8 mouse cellular contexts compared by ENCODE assay signal in the genomic region with DNA sequence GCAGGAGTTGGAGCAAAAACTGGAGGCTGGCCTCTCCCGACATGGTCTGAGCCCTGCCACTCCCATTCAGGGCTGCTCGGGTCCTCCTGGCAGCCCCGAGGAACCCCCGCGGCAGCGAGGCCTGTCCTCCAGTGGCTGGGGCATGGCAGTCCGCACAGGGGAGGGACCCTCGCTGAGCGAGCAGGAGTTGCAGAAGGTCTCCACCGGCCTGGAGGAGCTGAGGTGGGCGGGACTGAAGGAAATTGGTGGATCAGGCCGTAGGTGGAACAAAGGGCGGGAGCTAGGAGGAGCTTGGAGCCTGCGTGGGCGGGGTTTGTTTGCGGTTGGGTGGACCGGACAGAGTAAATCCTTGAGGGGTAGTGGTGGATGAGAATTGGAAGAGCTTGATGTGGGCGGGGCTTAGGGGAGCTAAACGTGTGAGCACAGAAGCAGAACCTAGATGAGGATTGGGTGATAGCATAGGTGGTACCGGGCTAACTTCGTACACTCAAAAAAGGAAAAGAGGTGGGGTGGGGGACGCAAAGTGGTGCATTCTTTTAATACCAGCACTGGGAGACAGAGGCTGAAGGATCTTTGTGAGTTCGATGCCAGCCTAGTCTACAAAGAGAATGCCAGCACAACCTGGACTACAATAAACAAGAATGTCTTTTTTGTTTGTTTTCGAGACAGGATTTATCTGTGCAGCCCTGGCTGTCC. TPM values are rescaled to one million over a fixed set of nuclear protein-coding genes. Genes with fewer than 3 reads are reported as not detected.
DNase-seq lines count a peak whose midpoint lies in the region; ATAC-seq and TF ChIP-seq lines count a peak whose summit lies in the region.

No protein-coding gene starts in this region.

- no peaks in the 10 kb centered on the region for H3K9me3 ChIP-seq in erythroblast, embryonic 14.5 days (ENCODE audit: control insufficient read depth, low read length)
- H3K9me3 ChIP-seq in heart, embryonic 10.5 days = no peaks in the 10 kb centered on the region
- no peaks in the 10 kb centered on the region for H3K9me3 ChIP-seq in kidney, embryonic 14.5 days (ENCODE audit: control insufficient read depth, low read length)
- H3K9me3 ChIP-seq in limb, embryonic 15.5 days = no peaks in the 10 kb centered on the region
- H3K9me3 ChIP-seq in midbrain, postnatal 0 days (ENCODE audit: low read length) = no peaks in the 10 kb centered on the region

- ATAC-seq in kidney, embryonic 14.5 days (ENCODE audit: low FRiP score, low TSS enrichment) = peak; percentile 92
- peak; percentile 93 for ATAC-seq in limb, embryonic 15.5 days (ENCODE audit: insufficient number of reproducible peaks, low FRiP score, low TSS enrichment, low read depth)
- peak; percentile 74 for ATAC-seq in midbrain, postnatal 0 days (ENCODE audit: low FRiP score)

- peak overlapping the region; percentile 74; the same call in 1 of the 2 replicates for H3K27ac ChIP-seq in heart, embryonic 10.5 days
- H3K27ac ChIP-seq in kidney, embryonic 14.5 days (ENCODE audit: low read depth, low read length) = peak overlapping the region; percentile 56; the same call in 1 of the 2 replicates
- H3K27ac ChIP-seq in limb, embryonic 15.5 days = peak overlapping the region; percentile 83
- no peak overlapping the region for H3K27ac ChIP-seq in midbrain, postnatal 0 days (ENCODE audit: low read depth, low read length)

- peak overlapping the region; percentile 98 for H3K4me2 ChIP-seq in kidney, embryonic 14.5 days (replicated peaks; ENCODE audit: low read depth, low read length)
- H3K4me2 ChIP-seq in limb, embryonic 15.5 days = peak overlapping the region; percentile 94
- H3K4me2 ChIP-seq in midbrain, postnatal 0 days (ENCODE audit: low read depth, low read length, poor library complexity, severe bottlenecking) = peak overlapping the region; percentile 69

- no peak for TF ChIP-seq CTCF in midbrain, postnatal 0 days (IDR thresholded peaks at IDR 0.05)

- H3K9ac ChIP-seq in kidney, embryonic 14.5 days (ENCODE audit: low read depth, low read length) = peak overlapping the region; percentile 68
- peak overlapping the region; percentile 46 for H3K9ac ChIP-seq in limb, embryonic 15.5 days
- H3K9ac ChIP-seq in midbrain, postnatal 0 days (replicated peaks; ENCODE audit: low read length, poor library complexity, severe bottlenecking) = peak overlapping the region; percentile 55

- DNase-seq in CD4-positive helper T cell, adult 2 months (ENCODE audit: low read depth, low spot score) = peak; percentile 73
- peak; percentile 66 for DNase-seq in brain, embryonic 18.5 days (ENCODE audit: low read depth, low spot score)
- DNase-seq in heart, embryonic 10.5 days (ENCODE audit: low spot score) = peak; percentile 97
- peak; percentile 94 for DNase-seq in midbrain, postnatal 0 days (ENCODE audit: low spot score)
- DNase-seq in spleen, postnatal 14 days (ENCODE audit: low spot score in 2 of 2) = peak; percentile 54 to 55

- peak overlapping the region; percentile 66 for H3K4me3 ChIP-seq in erythroblast, embryonic 14.5 days (replicated peaks)
- H3K4me3 ChIP-seq in heart, embryonic 10.5 days = peak overlapping the region; percentile 56
- peak overlapping the region; percentile 52 for H3K4me3 ChIP-seq in kidney, embryonic 14.5 days (ENCODE audit: low read length)
- H3K4me3 ChIP-seq in limb, embryonic 15.5 days = peak overlapping the region; percentile 54
- H3K4me3 ChIP-seq in midbrain, postnatal 0 days (ENCODE audit: low read depth, low read length) = peak overlapping the region; percentile 42

- H3K27me3 ChIP-seq in erythroblast, embryonic 14.5 days (ENCODE audit: control insufficient read depth) = peaks cover 51% of the 10 kb centered on the region
- peaks cover 49% of the 10 kb centered on the region for H3K27me3 ChIP-seq in heart, embryonic 10.5 days (ENCODE audit: insufficient read depth, poor library complexity, severe bottlenecking)
- peaks cover 18% of the 10 kb centered on the region for H3K27me3 ChIP-seq in kidney, embryonic 14.5 days (ENCODE audit: control insufficient read depth, insufficient read depth, low read length)
- H3K27me3 ChIP-seq in limb, embryonic 15.5 days = peaks cover 31% of the 10 kb centered on the region
- H3K27me3 ChIP-seq in midbrain, postnatal 0 days (ENCODE audit: insufficient read depth, low read length) = peaks cover 15% of the 10 kb centered on the region

- H3K36me3 ChIP-seq in erythroblast, embryonic 14.5 days (ENCODE audit: control insufficient read depth) = no peaks in the 10 kb centered on the region
- no peaks in the 10 kb centered on the region for H3K36me3 ChIP-seq in heart, embryonic 10.5 days
- no peaks in the 10 kb centered on the region for H3K36me3 ChIP-seq in kidney, embryonic 14.5 days (ENCODE audit: control insufficient read depth, insufficient read depth, low read length)
- H3K36me3 ChIP-seq in limb, embryonic 15.5 days = no peaks in the 10 kb centered on the region
- no peaks in the 10 kb centered on the region for H3K36me3 ChIP-seq in midbrain, postnatal 0 days (ENCODE audit: insufficient read depth, low read length)

- peaks cover 24% of the 10 kb centered on the region for H3K4me1 ChIP-seq in erythroblast, embryonic 14.5 days (ENCODE audit: control insufficient read depth)
- peaks cover 23% of the 10 kb centered on the region for H3K4me1 ChIP-seq in heart, embryonic 10.5 days
- peaks cover 8% of the 10 kb centered on the region for H3K4me1 ChIP-seq in kidney, embryonic 14.5 days (ENCODE audit: control insufficient read depth, insufficient read depth, low read length)
- H3K4me1 ChIP-seq in limb, embryonic 15.5 days = peaks cover 21% of the 10 kb centered on the region
- no peaks in the 10 kb centered on the region for H3K4me1 ChIP-seq in midbrain, postnatal 0 days (ENCODE audit: insufficient read depth, low read length)

- WGBS in heart, embryonic 10.5 days = 6% methylated on average over 24 of the region's 24 CpGs
- WGBS in kidney, embryonic 14.5 days = 7% methylated on average over 24 of the region's 24 CpGs
- WGBS in limb, embryonic 15.5 days = 6% methylated on average over 24 of the region's 24 CpGs
- 6% methylated on average over 24 of the region's 24 CpGs for WGBS in midbrain, postnatal 0 days

RNA-seq across cellular contexts. Expression of gene Tsks, which starts 9.8 kb away (rescaled TPM):
- polyA plus RNA-seq in erythroblast, embryonic 14.5 days (2012) = not detected in 2 replicates
- 0.25 TPM in 1 of 2 replicates, not detected in the other for polyA plus RNA-seq in heart, embryonic 10.5 days (2016; fragmentation: Nextera tagmentation; extraction: Ambion mirVana)
- polyA plus RNA-seq in kidney, embryonic 14.5 days (2014; fragmentation: Nextera tagmentation; extraction: Ambion mirVana) = 0.37 TPM in 1 of 2 replicates, not detected in the other
- polyA plus RNA-seq in limb, embryonic 15.5 days (2015; fragmentation: Nextera tagmentation; extraction: Ambion mirVana) = 0.17 TPM in 1 of 2 replicates, not detected in the other
- total RNA-seq in midbrain, postnatal 0 days (2014; rRNA removed) = not detected in 2 replicates
- polyA plus RNA-seq in midbrain, postnatal 0 days (2015; fragmentation: Nextera tagmentation; extraction: Ambion mirVana) = 0.12 and 0.17 TPM in 2 replicates

RNA-seq across cellular contexts. Expression of gene Cpt1c, which starts 21.9 kb away (rescaled TPM):
- polyA plus RNA-seq in erythroblast, embryonic 14.5 days (2012) = 0.05 and 0.07 TPM in 2 replicates
- 11.7 and 19.1 TPM in 2 replicates for polyA plus RNA-seq in heart, embryonic 10.5 days (2016; fragmentation: Nextera tagmentation; extraction: Ambion mirVana)
- polyA plus RNA-seq in kidney, embryonic 14.5 days (2014; fragmentation: Nextera tagmentation; extraction: Ambion mirVana) = 13.7 and 19.2 TPM in 2 replicates
- polyA plus RNA-seq in limb, embryonic 15.5 days (2015; fragmentation: Nextera tagmentation; extraction: Ambion mirVana) = 27.9 and 28.3 TPM in 2 replicates
- total RNA-seq in midbrain, postnatal 0 days (2014; rRNA removed) = 88.1 and 90.1 TPM in 2 replicates
- 54.0 and 56.9 TPM in 2 replicates for polyA plus RNA-seq in midbrain, postnatal 0 days (2015; fragmentation: Nextera tagmentation; extraction: Ambion mirVana)

RNA-seq across cellular contexts. Expression of gene Ap2a1, which starts 23.5 kb away (rescaled TPM):
- polyA plus RNA-seq in erythroblast, embryonic 14.5 days (2012) = 48.1 and 53.1 TPM in 2 replicates
- 73.9 and 82.1 TPM in 2 replicates for polyA plus RNA-seq in heart, embryonic 10.5 days (2016; fragmentation: Nextera tagmentation; extraction: Ambion mirVana)
- 80.5 and 88.5 TPM in 2 replicates for polyA plus RNA-seq in kidney, embryonic 14.5 days (2014; fragmentation: Nextera tagmentation; extraction: Ambion mirVana)
- 68.8 and 71.9 TPM in 2 replicates for polyA plus RNA-seq in limb, embryonic 15.5 days (2015; fragmentation: Nextera tagmentation; extraction: Ambion mirVana)
- 208 and 238 TPM in 2 replicates for total RNA-seq in midbrain, postnatal 0 days (2014; rRNA removed)
- 128 and 129 TPM in 2 replicates for polyA plus RNA-seq in midbrain, postnatal 0 days (2015; fragmentation: Nextera tagmentation; extraction: Ambion mirVana)

RNA-seq across cellular contexts. Expression of gene Prmt1, which starts 33.6 kb away (rescaled TPM):
- polyA plus RNA-seq in erythroblast, embryonic 14.5 days (2012) = 4.3 and 4.9 TPM in 2 replicates
- 563 and 740 TPM in 2 replicates for polyA plus RNA-seq in heart, embryonic 10.5 days (2016; fragmentation: Nextera tagmentation; extraction: Ambion mirVana)
- polyA plus RNA-seq in kidney, embryonic 14.5 days (2014; fragmentation: Nextera tagmentation; extraction: Ambion mirVana) = 258 and 308 TPM in 2 replicates
- polyA plus RNA-seq in limb, embryonic 15.5 days (2015; fragmentation: Nextera tagmentation; extraction: Ambion mirVana) = 408 and 429 TPM in 2 replicates
- 218 and 285 TPM in 2 replicates for total RNA-seq in midbrain, postnatal 0 days (2014; rRNA removed)
- polyA plus RNA-seq in midbrain, postnatal 0 days (2015; fragmentation: Nextera tagmentation; extraction: Ambion mirVana) = 580 and 583 TPM in 2 replicates

RNA-seq across cellular contexts. Expression of gene Irf3, which starts 44.7 kb away (rescaled TPM):
- 10.4 and 10.6 TPM in 2 replicates for polyA plus RNA-seq in erythroblast, embryonic 14.5 days (2012)
- 61.8 and 71.1 TPM in 2 replicates for polyA plus RNA-seq in heart, embryonic 10.5 days (2016; fragmentation: Nextera tagmentation; extraction: Ambion mirVana)
- 66.2 and 81.6 TPM in 2 replicates for polyA plus RNA-seq in kidney, embryonic 14.5 days (2014; fragmentation: Nextera tagmentation; extraction: Ambion mirVana)
- 101 and 105 TPM in 2 replicates for polyA plus RNA-seq in limb, embryonic 15.5 days (2015; fragmentation: Nextera tagmentation; extraction: Ambion mirVana)
- total RNA-seq in midbrain, postnatal 0 days (2014; rRNA removed) = 37.2 and 40.6 TPM in 2 replicates
- 25.6 and 25.9 TPM in 2 replicates for polyA plus RNA-seq in midbrain, postnatal 0 days (2015; fragmentation: Nextera tagmentation; extraction: Ambion mirVana)

Comparison
In these comparisons a context has a peak if more than half of its experiments do, and no peak if none do; other contexts are left out.
1. RNA of gene Cpt1c, which starts 21.9 kb away (polyA plus RNA-seq): 54.0 to 56.9 TPM in midbrain, postnatal 0 days, 27.9 to 28.3 TPM in limb, embryonic 15.5 days, 13.7 to 19.2 TPM in kidney, embryonic 14.5 days and 11.7 to 19.1 TPM in heart, embryonic 10.5 days; 0.05 to 0.07 TPM in erythroblast, embryonic 14.5 days; every median in the first group is over 10 times any median in the second.
2. Peak in every context shown above with its lines, with median percentiles within 50 percentile points of each other: DNase-seq, H3K4me3 ChIP-seq, ATAC-seq, H3K4me2 ChIP-seq and H3K9ac ChIP-seq.